Mouse (Mus musculus): Measurements from ENCODE around the gene Gpd1. TPM values are rescaled to one million over a fixed set of nuclear protein-coding genes. Genes with fewer than 3 reads are reported as not detected.
A peak's percentile ranks its signal among the peaks of the same experiment; 100 is the strongest.

Gene Gpd1
- total and polyA plus RNA-seq, 2 experiments from 2014 or later: 9.0 to 16.4 TPM

DNA sequence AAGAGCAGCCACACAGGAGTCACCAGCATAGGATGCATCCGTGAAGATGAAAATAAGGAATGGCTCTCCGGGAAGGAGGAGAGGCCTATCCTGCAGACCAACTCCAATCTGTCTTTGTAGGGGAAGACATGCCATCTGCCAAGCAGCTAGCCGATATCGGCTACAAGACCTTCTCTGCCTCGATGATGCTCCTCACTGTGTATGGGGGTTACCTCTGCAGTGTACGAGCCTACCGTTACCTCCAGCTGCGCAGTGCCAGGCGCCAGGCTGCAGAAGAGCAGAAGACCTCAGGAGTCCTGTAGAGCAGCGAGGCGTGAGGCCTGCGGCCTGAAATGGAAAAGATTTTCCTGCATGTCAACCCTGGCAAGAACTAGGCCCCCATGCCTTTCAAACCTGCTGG, 10.2 kb downstream of the Gpd1 start:
- no peak for TF ChIP-seq EP300 (IDR thresholded peaks at IDR 0.05; ENCODE audit: low read depth)
- no peak for TF ChIP-seq CTCF (IDR thresholded peaks at IDR 0.05; ENCODE audit: low read depth)
- H3K36me3 ChIP-seq (replicated peaks; ENCODE audit: control insufficient read depth, insufficient read depth, low read length): peaks cover 26% of the 10 kb centered on the region
- 95% methylated on average over 12 of the region's 12 CpGs for WGBS
- no peak overlapping the region for H3K27ac ChIP-seq (ENCODE audit: low read depth)
- no peak overlapping the region for H3K9ac ChIP-seq (replicated peaks; ENCODE audit: low read depth, low read length)
- no peaks in the 10 kb centered on the region for H3K27me3 ChIP-seq (ENCODE audit: control insufficient read depth, insufficient read depth, low read length)
- H3K4me2 ChIP-seq (ENCODE audit: low read depth, low read length): no peak overlapping the region
- H3K9me3 ChIP-seq (replicated peaks; ENCODE audit: control insufficient read depth, low read length): no peaks in the 10 kb centered on the region
- DNase-seq (ENCODE audit: low spot score): no peak
- no peak for ATAC-seq (ENCODE audit: insufficient read depth, low read depth)
- H3K4me1 ChIP-seq (ENCODE audit: control insufficient read depth, insufficient read depth): peaks cover 29% of the 10 kb centered on the region
- H3K4me3 ChIP-seq (ENCODE audit: low read depth, low read length): no peak overlapping the region

- Histone ChIP-seq H3K4me2 (ENCODE audit: low read depth, low read length) (no peak overlapping the region), H3K27ac (ENCODE audit: low read depth) (no peak overlapping the region), H3K4me3 (ENCODE audit: low read depth, low read length) (no peak overlapping the region), H3K27me3 (ENCODE audit: control insufficient read depth, insufficient read depth, low read length) (no peaks in the 10 kb centered on the region), H3K4me1 (ENCODE audit: control insufficient read depth, insufficient read depth) (peaks cover 22% of the 10 kb centered on the region), H3K9me3 (replicated peaks; ENCODE audit: control insufficient read depth, low read length) (no peaks in the 10 kb centered on the region), H3K9ac (replicated peaks; ENCODE audit: low read depth, low read length) (no peak overlapping the region), H3K36me3 (replicated peaks; ENCODE audit: control insufficient read depth, insufficient read depth, low read length) (peaks cover 26% of the 10 kb centered on the region)
- WGBS: 92% methylated on average over 5 of the region's 5 CpGs
- DNase-seq (ENCODE audit: low spot score) (no peak), ATAC-seq (ENCODE audit: insufficient read depth, low read depth) (no peak)
- TF ChIP-seq CTCF (IDR thresholded peaks at IDR 0.05; ENCODE audit: low read depth): no peak
These were observed 10.9 kb downstream of the Gpd1 start for GRCm38 (mm10) chr15:99728211-99728610.

- WGBS: 96% methylated on average over 3 of the region's 4 CpGs
- peaks cover 12% of the 10 kb centered on the region for H3K4me1 ChIP-seq (ENCODE audit: control insufficient read depth, insufficient read depth)
- H3K9ac ChIP-seq (replicated peaks; ENCODE audit: low read depth, low read length): no peak overlapping the region
- H3K4me2 ChIP-seq (ENCODE audit: low read depth, low read length): no peak overlapping the region
- H3K27me3 ChIP-seq (ENCODE audit: control insufficient read depth, insufficient read depth, low read length): no peaks in the 10 kb centered on the region
- TF ChIP-seq EP300 (IDR thresholded peaks at IDR 0.05; ENCODE audit: low read depth) (no peak), CTCF (IDR thresholded peaks at IDR 0.05; ENCODE audit: low read depth) (peak; percentile 27; the same call in 1 of the 2 replicates)
- H3K4me3 ChIP-seq (ENCODE audit: low read depth, low read length): no peak overlapping the region
- ATAC-seq (ENCODE audit: insufficient read depth, low read depth): no peak
- DNase-seq (ENCODE audit: low spot score): no peak
- H3K9me3 ChIP-seq (replicated peaks; ENCODE audit: control insufficient read depth, low read length): no peaks in the 10 kb centered on the region
- H3K36me3 ChIP-seq (replicated peaks; ENCODE audit: control insufficient read depth, insufficient read depth, low read length): peaks cover 29% of the 10 kb centered on the region
- no peak overlapping the region for H3K27ac ChIP-seq (ENCODE audit: low read depth)
These were observed 11.9 kb downstream of the Gpd1 start for GRCm38 (mm10) chr15:99729056-99729783.

GRCm38 (mm10) chr15:99731167-99731566, 13.9 kb downstream of the Gpd1 start:
- H3K36me3 ChIP-seq (replicated peaks; ENCODE audit: control insufficient read depth, insufficient read depth, low read length): peaks cover 41% of the 10 kb centered on the region
- DNase-seq (ENCODE audit: low spot score) (no peak), ATAC-seq (ENCODE audit: insufficient read depth, low read depth) (no peak)
- H3K4me1 ChIP-seq (ENCODE audit: control insufficient read depth, insufficient read depth): peaks cover 5% of the 10 kb centered on the region
- H3K9me3 ChIP-seq (replicated peaks; ENCODE audit: control insufficient read depth, low read length): no peaks in the 10 kb centered on the region
- no peak overlapping the region for H3K9ac ChIP-seq (replicated peaks; ENCODE audit: low read depth, low read length)
- no peak overlapping the region for H3K4me2 ChIP-seq (ENCODE audit: low read depth, low read length)
- H3K4me3 ChIP-seq (ENCODE audit: low read depth, low read length): no peak overlapping the region
- WGBS: 93% methylated on average over 2 of the region's 2 CpGs
- no peaks in the 10 kb centered on the region for H3K27me3 ChIP-seq (ENCODE audit: control insufficient read depth, insufficient read depth, low read length)
- no peak overlapping the region for H3K27ac ChIP-seq (ENCODE audit: low read depth)
- TF ChIP-seq CTCF (IDR thresholded peaks at IDR 0.05; ENCODE audit: low read depth): no peak
- TF ChIP-seq EP300 (IDR thresholded peaks at IDR 0.05; ENCODE audit: low read depth): no peak

DNA sequence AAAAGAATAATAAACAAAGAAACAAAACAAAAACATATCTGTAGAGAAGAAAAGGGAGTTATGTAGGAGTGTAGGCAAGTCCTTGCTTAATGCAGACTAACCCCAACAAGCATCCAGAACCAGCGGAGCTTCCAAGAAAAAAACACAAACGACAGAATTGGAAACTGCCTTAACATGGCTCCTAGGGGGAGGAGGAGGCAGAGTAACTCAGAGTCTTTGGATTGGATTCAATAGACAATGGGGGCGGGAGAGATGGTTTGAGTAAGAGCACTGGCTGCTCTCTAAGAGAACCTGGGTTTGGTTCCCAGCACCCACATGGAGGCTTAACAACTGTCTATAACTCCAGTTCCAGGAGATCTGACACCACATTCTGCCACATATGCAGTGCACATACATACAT, 14.4 kb downstream of the Gpd1 start:
- 89% methylated on average over 3 of the region's 3 CpGs for WGBS
- ATAC-seq (ENCODE audit: insufficient read depth, low read depth): no peak
- no peak overlapping the region for H3K4me3 ChIP-seq (ENCODE audit: low read depth, low read length)
- no peaks in the 10 kb centered on the region for H3K9me3 ChIP-seq (replicated peaks; ENCODE audit: control insufficient read depth, low read length)
- no peak overlapping the region for H3K27ac ChIP-seq (ENCODE audit: low read depth)
- peaks cover under 1% of the 10 kb centered on the region; the same call in 1 of the 2 replicates for H3K4me1 ChIP-seq (ENCODE audit: control insufficient read depth, insufficient read depth)
- H3K9ac ChIP-seq (replicated peaks; ENCODE audit: low read depth, low read length): no peak overlapping the region
- no peak for DNase-seq (ENCODE audit: low spot score)
- no peaks in the 10 kb centered on the region for H3K27me3 ChIP-seq (ENCODE audit: control insufficient read depth, insufficient read depth, low read length)
- TF ChIP-seq CTCF (IDR thresholded peaks at IDR 0.05; ENCODE audit: low read depth) (no peak), EP300 (IDR thresholded peaks at IDR 0.05; ENCODE audit: low read depth) (no peak)
- no peak overlapping the region for H3K4me2 ChIP-seq (ENCODE audit: low read depth, low read length)
- peaks cover 46% of the 10 kb centered on the region for H3K36me3 ChIP-seq (replicated peaks; ENCODE audit: control insufficient read depth, insufficient read depth, low read length)

DNA sequence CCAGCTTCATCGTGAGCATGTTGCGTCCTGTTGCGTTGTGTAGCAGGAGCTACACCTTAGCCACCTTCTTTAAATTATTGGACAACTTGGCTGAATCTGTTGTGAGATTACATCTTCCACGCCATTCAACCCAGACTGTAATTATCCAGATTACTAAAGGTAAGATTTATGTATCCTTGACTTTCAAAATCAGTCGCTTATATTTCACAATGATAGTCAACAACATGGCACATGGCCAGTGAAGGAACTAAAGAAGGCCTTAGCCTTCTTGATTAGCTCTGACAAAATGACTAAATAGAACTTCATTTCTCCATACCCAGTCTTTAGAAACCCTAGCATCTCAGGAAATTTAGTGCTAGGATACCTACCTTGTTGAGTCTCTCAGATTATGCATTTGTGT, 15.9 kb downstream of the Gpd1 start:
- no peak for ATAC-seq (ENCODE audit: insufficient read depth, low read depth)
- peaks cover 50% of the 10 kb centered on the region for H3K36me3 ChIP-seq (replicated peaks; ENCODE audit: control insufficient read depth, insufficient read depth, low read length)

More for the DNA sequence above, 15.9 kb downstream of the Gpd1 start:
- no peak overlapping the region for H3K9ac ChIP-seq (replicated peaks; ENCODE audit: low read depth, low read length)
- H3K27me3 ChIP-seq (ENCODE audit: control insufficient read depth, insufficient read depth, low read length): no peaks in the 10 kb centered on the region
- no peak overlapping the region for H3K27ac ChIP-seq (ENCODE audit: low read depth)
- no peak overlapping the region for H3K4me3 ChIP-seq (ENCODE audit: low read depth, low read length)
- H3K9me3 ChIP-seq (replicated peaks; ENCODE audit: control insufficient read depth, low read length): no peaks in the 10 kb centered on the region
- no peak for TF ChIP-seq EP300 (IDR thresholded peaks at IDR 0.05; ENCODE audit: low read depth)
- TF ChIP-seq CTCF (IDR thresholded peaks at IDR 0.05; ENCODE audit: low read depth): no peak
- WGBS: 97% methylated on average over 5 of the region's 5 CpGs
- no peak for DNase-seq (ENCODE audit: low spot score)
- H3K4me2 ChIP-seq (ENCODE audit: low read depth, low read length): no peak overlapping the region
- H3K4me1 ChIP-seq (ENCODE audit: control insufficient read depth, insufficient read depth): no peaks in the 10 kb centered on the region
